Comparison of ENCODE assay signal across 11 mouse cellular contexts in genomic region chr5:24657113-24657512, GRCm38 (mm10). TPM values are rescaled to one million over a fixed set of nuclear protein-coding genes. Genes with fewer than 3 reads are reported as not detected.
DNase-seq lines count a peak whose midpoint lies in the region; ATAC-seq lines count a peak whose summit lies in the region.
"Had no signal": no experiment of that assay in that cellular context is flagged by ENCODE, and none has a peak within 500 bp of the region (broad histone marks: within the 10 kb centered on the region; RNA-seq: fewer than 3 reads in every experiment).

No protein-coding gene starts in this region.

- H3K4me1 ChIP-seq in hindbrain, embryonic 15.5 days (replicated peaks), result peaks cover 3% of the 10 kb centered on the region; the same call in 1 of the 2 replicates
- no peaks in the 10 kb centered on the region for H3K4me1 ChIP-seq in hindbrain, embryonic 12.5 days
- no peaks in the 10 kb centered on the region for H3K4me1 ChIP-seq in hindbrain, embryonic 16.5 days (ENCODE audit: control insufficient read depth, insufficient read depth, low read depth, low read length)
- H3K4me1 ChIP-seq in kidney, embryonic 14.5 days (ENCODE audit: control insufficient read depth, insufficient read depth, low read length), result no peaks in the 10 kb centered on the region
- H3K4me1 ChIP-seq: embryonic facial prominence, embryonic 15.5 days had no signal

- no peaks in the 10 kb centered on the region for H3K9me3 ChIP-seq in hindbrain, embryonic 15.5 days
- no peaks in the 10 kb centered on the region for H3K9me3 ChIP-seq in hindbrain, embryonic 12.5 days (replicated peaks)
- H3K9me3 ChIP-seq in hindbrain, embryonic 16.5 days (ENCODE audit: control insufficient read depth, low read length), result no peaks in the 10 kb centered on the region
- H3K9me3 ChIP-seq in kidney, embryonic 14.5 days (ENCODE audit: control insufficient read depth, low read length), result 0 out of 2 replicates have a peak, but pooled peaks cover 2% of the 10 kb centered on the region
- H3K9me3 ChIP-seq: embryonic facial prominence, embryonic 15.5 days had no signal

- H3K4me2 ChIP-seq in hindbrain, embryonic 15.5 days, result no peak overlapping the region
- no peak overlapping the region for H3K4me2 ChIP-seq in hindbrain, embryonic 12.5 days (replicated peaks)
- H3K4me2 ChIP-seq in hindbrain, embryonic 16.5 days (ENCODE audit: low read length), result no peak overlapping the region
- no peak overlapping the region for H3K4me2 ChIP-seq in kidney, embryonic 14.5 days (replicated peaks; ENCODE audit: low read depth, low read length)
- H3K4me2 ChIP-seq: embryonic facial prominence, embryonic 15.5 days had no signal

- peak; percentile 52; the same call in 1 of the 2 replicates for ATAC-seq in hindbrain, embryonic 15.5 days (ENCODE audit: low FRiP score, low read depth)
- no peak for ATAC-seq in hindbrain, embryonic 12.5 days (ENCODE audit: low FRiP score)
- peak; percentile 55; the same call in 1 of the 2 replicates for ATAC-seq in hindbrain, embryonic 16.5 days
- ATAC-seq in kidney, embryonic 14.5 days (ENCODE audit: low FRiP score, low TSS enrichment), result no peak

- H3K27ac ChIP-seq in hindbrain, embryonic 15.5 days (replicated peaks), result no peak overlapping the region
- H3K27ac ChIP-seq in hindbrain, embryonic 12.5 days, result no peak overlapping the region
- H3K27ac ChIP-seq in hindbrain, embryonic 16.5 days (ENCODE audit: low read depth, low read length), result no peak overlapping the region
- no peak overlapping the region for H3K27ac ChIP-seq in kidney, embryonic 14.5 days (ENCODE audit: low read depth, low read length)
- H3K27ac ChIP-seq: embryonic facial prominence, embryonic 15.5 days; macrophage had no signal

- H3K9ac ChIP-seq in hindbrain, embryonic 15.5 days, result no peak overlapping the region
- no peak overlapping the region for H3K9ac ChIP-seq in hindbrain, embryonic 12.5 days
- no peak overlapping the region for H3K9ac ChIP-seq in hindbrain, embryonic 16.5 days (ENCODE audit: low read depth, low read length)
- H3K9ac ChIP-seq in kidney, embryonic 14.5 days (ENCODE audit: low read depth, low read length), result no peak overlapping the region
- H3K9ac ChIP-seq: embryonic facial prominence, embryonic 15.5 days had no signal

- H3K27me3 ChIP-seq in hindbrain, embryonic 15.5 days, result no peaks in the 10 kb centered on the region
- peaks cover 5% of the 10 kb centered on the region; the same call in 1 of the 2 replicates for H3K27me3 ChIP-seq in hindbrain, embryonic 12.5 days
- no peaks in the 10 kb centered on the region for H3K27me3 ChIP-seq in hindbrain, embryonic 16.5 days (replicated peaks; ENCODE audit: control insufficient read depth, insufficient read depth, low read length)
- H3K27me3 ChIP-seq in kidney, embryonic 14.5 days (ENCODE audit: control insufficient read depth, insufficient read depth, low read length), result no peaks in the 10 kb centered on the region
- H3K27me3 ChIP-seq: embryonic facial prominence, embryonic 15.5 days had no signal

- H3K4me3 ChIP-seq in hindbrain, embryonic 15.5 days, result no peak overlapping the region
- H3K4me3 ChIP-seq in hindbrain, embryonic 12.5 days, result no peak overlapping the region
- no peak overlapping the region for H3K4me3 ChIP-seq in hindbrain, embryonic 16.5 days (ENCODE audit: low read length)
- no peak overlapping the region for H3K4me3 ChIP-seq in kidney, embryonic 14.5 days (ENCODE audit: low read length)
- H3K4me3 ChIP-seq: embryonic facial prominence, embryonic 15.5 days had no signal

- WGBS in hindbrain, embryonic 15.5 days, result 15% methylated on average over 2 of the region's 2 CpGs
- WGBS in hindbrain, embryonic 12.5 days, result 56% methylated on average over 2 of the region's 2 CpGs
- WGBS in hindbrain, embryonic 16.5 days, result 30% methylated on average over 2 of the region's 2 CpGs
- WGBS in kidney, embryonic 14.5 days, result 63% methylated on average over 2 of the region's 2 CpGs

- H3K36me3 ChIP-seq in hindbrain, embryonic 15.5 days, result no peaks in the 10 kb centered on the region
- no peaks in the 10 kb centered on the region for H3K36me3 ChIP-seq in hindbrain, embryonic 12.5 days
- no peaks in the 10 kb centered on the region for H3K36me3 ChIP-seq in hindbrain, embryonic 16.5 days (ENCODE audit: control insufficient read depth, insufficient read depth, low read length)
- H3K36me3 ChIP-seq in kidney, embryonic 14.5 days (ENCODE audit: control insufficient read depth, insufficient read depth, low read length), result no peaks in the 10 kb centered on the region
- H3K36me3 ChIP-seq: embryonic facial prominence, embryonic 15.5 days had no signal

- peak; percentile 80 to 86 for DNase-seq in right cerebral cortex, postnatal 10 days (ENCODE audit: low spot score in 2 of 2)
- DNase-seq in right cerebral cortex, postnatal 25 days, result no peak
- peak; percentile 33 for DNase-seq in telencephalon, adult 2 months (ENCODE audit: low read depth, low spot score)
- DNase-seq in embryo, embryonic 11 days, result no peak
- DNase-seq: heart, postnatal 36 days had no signal

RNA-seq across cellular contexts. Expression of gene Nub1, which starts 28.2 kb away (rescaled TPM):
- 43.9 and 49.0 TPM in 2 replicates for polyA plus RNA-seq in hindbrain, embryonic 15.5 days (2015; fragmentation: Nextera tagmentation; extraction: Ambion mirVana)
- 40.3 and 42.3 TPM in 2 replicates for polyA plus RNA-seq in hindbrain, embryonic 12.5 days (2016; fragmentation: Nextera tagmentation; extraction: Ambion mirVana)
- polyA plus RNA-seq in hindbrain, embryonic 16.5 days (2015; fragmentation: Nextera tagmentation; extraction: Ambion mirVana), result 48.8 and 49.5 TPM in 2 replicates
- 33.9 and 45.0 TPM in 2 replicates for polyA plus RNA-seq in kidney, embryonic 14.5 days (2014; fragmentation: Nextera tagmentation; extraction: Ambion mirVana)

RNA-seq across cellular contexts. Expression of gene Smarcd3, which starts 32.9 kb away (rescaled TPM):
- polyA plus RNA-seq in hindbrain, embryonic 15.5 days (2015; fragmentation: Nextera tagmentation; extraction: Ambion mirVana), result 134 and 138 TPM in 2 replicates
- polyA plus RNA-seq in hindbrain, embryonic 12.5 days (2016; fragmentation: Nextera tagmentation; extraction: Ambion mirVana), result 78.4 and 83.2 TPM in 2 replicates
- 128 and 133 TPM in 2 replicates for polyA plus RNA-seq in hindbrain, embryonic 16.5 days (2015; fragmentation: Nextera tagmentation; extraction: Ambion mirVana)
- 40.4 and 41.1 TPM in 2 replicates for polyA plus RNA-seq in kidney, embryonic 14.5 days (2014; fragmentation: Nextera tagmentation; extraction: Ambion mirVana)

Comparison
In these comparisons a context has a peak if more than half of its experiments do, and no peak if none do; other contexts are left out.
1. ATAC-seq: peak in hindbrain, embryonic 15.5 days (single experiment) and hindbrain, embryonic 16.5 days (single experiment); none in hindbrain, embryonic 12.5 days (single experiment) and kidney, embryonic 14.5 days (single experiment).
2. DNase-seq: peak in right cerebral cortex, postnatal 10 days (2 of 2) and telencephalon, adult 2 months (single experiment); none in right cerebral cortex, postnatal 25 days (single experiment) and embryo, embryonic 11 days (single experiment).